In the genomic region with DNA sequence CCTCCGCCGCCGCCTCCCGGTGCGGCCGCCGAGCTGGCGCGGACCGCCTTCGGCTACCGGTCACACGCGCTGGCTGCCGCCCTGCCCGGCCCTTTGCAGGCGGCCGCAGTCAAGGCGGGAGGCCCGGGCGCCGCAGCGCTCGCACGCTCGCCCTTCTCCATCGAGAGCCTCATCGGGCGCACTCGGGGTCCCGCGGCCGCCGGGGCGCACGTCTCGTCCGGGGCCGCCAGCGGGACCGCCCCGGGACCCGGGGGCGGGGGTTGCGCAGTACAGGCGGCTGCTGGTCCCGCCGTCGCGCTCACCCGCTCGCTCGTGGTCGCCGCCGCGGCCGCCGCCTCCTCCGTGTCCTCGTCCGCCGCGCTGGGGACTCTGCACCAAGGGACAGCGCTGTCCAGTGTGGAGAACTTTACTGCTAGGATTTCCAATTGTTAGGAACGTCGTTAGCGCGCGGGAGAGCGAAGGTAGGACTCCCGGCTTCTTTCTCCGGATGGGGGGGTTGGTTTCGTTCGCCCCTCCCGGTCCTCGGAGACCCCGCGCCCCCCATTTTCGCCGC, we compare ENCODE assay signal across 7 mouse cellular contexts. TPM values are rescaled to one million over a fixed set of nuclear protein-coding genes. Genes with fewer than 3 reads are reported as not detected.
DNase-seq lines count a peak whose midpoint lies in the region; ATAC-seq and TF ChIP-seq lines count a peak whose summit lies in the region.

No protein-coding gene starts in this region.

- ATAC-seq in embryonic facial prominence, embryonic 14.5 days (ENCODE audit: low read depth): no peak
- ATAC-seq in hindbrain, postnatal 0 days: no peak

- H3K27ac ChIP-seq in embryonic facial prominence, embryonic 14.5 days (replicated peaks; ENCODE audit: low read depth, low read length): peak overlapping the region; percentile 79
- no peak overlapping the region for H3K27ac ChIP-seq in hindbrain, postnatal 0 days

- no peak for TF ChIP-seq CTCF in hindbrain, postnatal 0 days (IDR thresholded peaks at IDR 0.05; ENCODE audit: low read depth)

- WGBS in embryonic facial prominence, embryonic 14.5 days: 2% methylated on average over 43 of the region's 81 CpGs
- under 1% methylated on average over 59 of the region's 81 CpGs for WGBS in hindbrain, postnatal 0 days

- peaks cover 82% of the 10 kb centered on the region for H3K27me3 ChIP-seq in embryonic facial prominence, embryonic 14.5 days (replicated peaks; ENCODE audit: control insufficient read depth, insufficient read depth, low read length)
- peaks cover 74% of the 10 kb centered on the region for H3K27me3 ChIP-seq in hindbrain, postnatal 0 days (ENCODE audit: insufficient read depth, low read length)

- H3K36me3 ChIP-seq in embryonic facial prominence, embryonic 14.5 days (ENCODE audit: control insufficient read depth, insufficient read depth, low read length): no peaks in the 10 kb centered on the region
- no peaks in the 10 kb centered on the region for H3K36me3 ChIP-seq in hindbrain, postnatal 0 days (ENCODE audit: insufficient read depth, low read length)

- H3K9me3 ChIP-seq in embryonic facial prominence, embryonic 14.5 days (ENCODE audit: control insufficient read depth, low read length): no peaks in the 10 kb centered on the region
- no peaks in the 10 kb centered on the region for H3K9me3 ChIP-seq in hindbrain, postnatal 0 days (ENCODE audit: low read length)

- peak overlapping the region; percentile 83 for H3K4me2 ChIP-seq in embryonic facial prominence, embryonic 14.5 days (ENCODE audit: low read depth, low read length)
- H3K4me2 ChIP-seq in hindbrain, postnatal 0 days (ENCODE audit: low read depth, low read length): peak overlapping the region; percentile 48

- H3K4me3 ChIP-seq in embryonic facial prominence, embryonic 14.5 days (ENCODE audit: low read depth, low read length): peak overlapping the region; percentile 60
- peak overlapping the region; percentile 35 for H3K4me3 ChIP-seq in hindbrain, postnatal 0 days (ENCODE audit: low read length)

- H3K9ac ChIP-seq in embryonic facial prominence, embryonic 14.5 days (ENCODE audit: low read depth, low read length): peak overlapping the region; percentile 77
- H3K9ac ChIP-seq in hindbrain, postnatal 0 days (replicated peaks; ENCODE audit: low read length): peak overlapping the region; percentile 21; the same call in 1 of the 2 replicates

- DNase-seq in thymus, postnatal 25 days: peak; percentile 3
- no peak for DNase-seq in thymus, postnatal 0 days (ENCODE audit: low spot score)
- no peak for DNase-seq in embryonic facial prominence, embryonic 14.5 days (ENCODE audit: low spot score)
- DNase-seq in hindbrain, postnatal 0 days (ENCODE audit: low spot score): no peak
- peak; percentile 16 for DNase-seq in lung, postnatal 10 days
- DNase-seq in natural killer cell, adult 2 months (ENCODE audit: low spot score in 2 of 2): no peak
- no peak for DNase-seq in frontal cortex, postnatal 25 days (ENCODE audit: low spot score in 2 of 2)

- H3K4me1 ChIP-seq in embryonic facial prominence, embryonic 14.5 days (ENCODE audit: control insufficient read depth, insufficient read depth, low read length): peaks cover 4% of the 10 kb centered on the region; the same call in 1 of the 2 replicates
- 0 out of 2 replicates have a peak, but pooled peaks cover 4% of the 10 kb centered on the region for H3K4me1 ChIP-seq in hindbrain, postnatal 0 days (ENCODE audit: insufficient read depth, low read length)

RNA-seq across cellular contexts. Expression of a gene that starts 1.6 kb away (rescaled TPM):
- polyA plus RNA-seq in thymus, postnatal 0 days (2015; fragmentation: Nextera tagmentation; extraction: Ambion mirVana): 0.04 TPM in 1 of 2 replicates, not detected in the other
- 2.9 and 3.6 TPM in 2 replicates for polyA plus RNA-seq in embryonic facial prominence, embryonic 14.5 days (2014; fragmentation: Nextera tagmentation; extraction: Ambion mirVana)
- total RNA-seq in hindbrain, postnatal 0 days (2014; rRNA removed): 1.6 and 2.1 TPM in 2 replicates
- 0.74 and 0.88 TPM in 2 replicates for polyA plus RNA-seq in hindbrain, postnatal 0 days (2015; fragmentation: Nextera tagmentation; extraction: Ambion mirVana)

RNA-seq across cellular contexts. Expression of a gene that starts 38.8 kb away (rescaled TPM):
- polyA plus RNA-seq in thymus, postnatal 0 days (2015; fragmentation: Nextera tagmentation; extraction: Ambion mirVana): 813 and 840 TPM in 2 replicates
- polyA plus RNA-seq in embryonic facial prominence, embryonic 14.5 days (2014; fragmentation: Nextera tagmentation; extraction: Ambion mirVana): 674 and 695 TPM in 2 replicates
- 181 and 252 TPM in 2 replicates for total RNA-seq in hindbrain, postnatal 0 days (2014; rRNA removed)
- 476 and 491 TPM in 2 replicates for polyA plus RNA-seq in hindbrain, postnatal 0 days (2015; fragmentation: Nextera tagmentation; extraction: Ambion mirVana)

Comparison
In these comparisons a context has a peak if more than half of its experiments do, and no peak if none do; other contexts are left out.
1. DNase-seq: peak in thymus, postnatal 25 days (single experiment) and lung, postnatal 10 days (single experiment); none in thymus, postnatal 0 days (single experiment), embryonic facial prominence, embryonic 14.5 days (single experiment), hindbrain, postnatal 0 days (single experiment), natural killer cell, adult 2 months (0 of 2) and frontal cortex, postnatal 25 days (0 of 2).